Mouse (Mus musculus) left cerebral cortex, postnatal 14 days (tissue): ENCODE measurements around the gene Prkab2. TPM values are rescaled to one million over a fixed set of nuclear protein-coding genes. Genes with fewer than 3 reads are reported as not detected.

Experiments used
- microRNA-seq, 2 experiments: library from miRNA; unstranded; fragments of <30 nt; microRNA quantifications; one replicate each; pipeline ENCODE4 v1.2.0; 2022
- total RNA-seq, 2 experiments: library from RNA; stranded (reverse); gene quantifications; 2 replicates each; pipeline ENCODE4 v1.2.3; 2021

Prkab2 gene
- total RNA-seq, 2 experiments from 2014 or later = 29.8 to 31.8 TPM

Small RNA genes within 50 kb of the gene (microRNA-seq; reads per million reads assigned to microRNA genes)
- 0 reads per million in 2 experiments for gene Mir7225

Other genes starting within 250 kb of the Prkab2 start
- gene Olfr1402, start 236.2 kb upstream of the Prkab2 start, total RNA-seq = not detected
- gene Chd1l, start 48.0 kb upstream of the Prkab2 start, total RNA-seq = 10 to 100 TPM; 10.1 to 11.2 TPM
- 1 to 10 TPM; 2.0 to 2.7 TPM for gene Fmo5, start 29.4 kb upstream of the Prkab2 start, total RNA-seq
- gene Gm17651, start 16.5 kb downstream of the Prkab2 start, total RNA-seq = not detected
- 100 to 1,000 TPM; 243 to 274 TPM for gene Pde4dip, start 230.5 kb downstream of the Prkab2 start, total RNA-seq
- 10 to 100 TPM; 69.4 to 69.5 TPM for gene Sec22b, start 243.0 kb downstream of the Prkab2 start, total RNA-seq